Mouse (Mus musculus): ENCODE data around the gene Serpinf1. TPM values are rescaled to one million over a fixed set of nuclear protein-coding genes. Genes with fewer than 3 reads are reported as not detected.
"Not testable (repeated sequence)": the region's sequence is repeated elsewhere in the genome, so short reads cannot be mapped to it uniquely, and the experiment has no call there.

Gene Serpinf1
- total RNA-seq, 2 experiments from 2014 or later, result 25.4 to 26.1 TPM

- peak; percentile 28 to 32 for DNase-seq
- intact Hi-C loops (cut with DNase I), result loop anchor here (5.0 kb wide), 1 partner anchor 56 kb away; no protein-coding TSS in a partner anchor
These were observed 35.7 kb upstream of the Serpinf1 start for GRCm38 (mm10) chr11:75458169-75458568.

- no peak for DNase-seq
- intact Hi-C loops (cut with DNase I), result loop anchor here (5.0 kb wide), 1 partner anchor 54 kb away; no protein-coding TSS in a partner anchor
These were observed 34.0 kb upstream of the Serpinf1 start for GRCm38 (mm10) chr11:75456440-75456871.

GRCm38 (mm10) chr11:75455971-75456370 is 33.5 kb upstream of the Serpinf1 start:
- intact Hi-C loops (cut with DNase I), result loop anchor here (5.0 kb wide), 1 partner anchor 54 kb away; no protein-coding TSS in a partner anchor
- DNase-seq, result not testable (repeated sequence)

- intact Hi-C loops (cut with DNase I), result loop anchor here (5.0 kb wide), 1 partner anchor 53 kb away; no protein-coding TSS in a partner anchor
- peak; percentile 13 to 31 for DNase-seq
These were observed 32.7 kb upstream of the Serpinf1 start for GRCm38 (mm10) chr11:75455041-75455736.

GRCm38 (mm10) chr11:75453991-75454930 is 31.8 kb upstream of the Serpinf1 start, which contains the start of gene Wdr81:
Wdr81 (minus strand) TSS chr11:75454717.
- intact Hi-C loops (cut with DNase I), result loop anchor here (5.0 kb wide), 2 partner anchors 118 to 277 kb away; partner anchors contain the start of gene Ovca2

GRCm38 (mm10) chr11:75452812-75453557 is 30.5 kb upstream of the Serpinf1 start:
- intact Hi-C loops (cut with DNase I), result loop anchor here (5.0 kb wide), 2 partner anchors 119 to 276 kb away; partner anchors contain the start of gene Ovca2
- DNase-seq, result no peak

More at GRCm38 (mm10) chr11:75453991-75454930, 31.8 kb upstream of the Serpinf1 start, which contains the start of gene Wdr81:
- peak; percentile 84 to 91 for DNase-seq

- DNase-seq, result no peak
- intact Hi-C loops (cut with DNase I), result loop anchor here (5.0 kb wide), 2 partner anchors 120 to 275 kb away; partner anchors contain the start of gene Ovca2
These were observed 29.6 kb upstream of the Serpinf1 start for GRCm38 (mm10) chr11:75452081-75452480.

GRCm38 (mm10) chr11:75450936-75451335 is 28.4 kb upstream of the Serpinf1 start:
- no peak for DNase-seq
- intact Hi-C loops (cut with DNase I), result loop anchor here (5.0 kb wide), 2 partner anchors 121 to 274 kb away; partner anchors contain the start of gene Ovca2

- intact Hi-C loops (cut with DNase I), result loop anchor here (5.0 kb wide), 2 partner anchors 122 to 273 kb away; partner anchors contain the start of gene Ovca2
- no peak for DNase-seq
These were observed 27.9 kb upstream of the Serpinf1 start for GRCm38 (mm10) chr11:75450304-75450908.

- intact Hi-C loops (cut with DNase I), result loop anchor here (5.0 kb wide), 2 partner anchors 123 to 272 kb away; partner anchors contain the start of gene Ovca2
These were observed 27.2 kb upstream of the Serpinf1 start for GRCm38 (mm10) chr11:75449695-75450094.

GRCm38 (mm10) chr11:75448575-75448974 is 26.1 kb upstream of the Serpinf1 start:
- DNase-seq, result no peak
- intact Hi-C loops (cut with DNase I), result no loop called here

More at GRCm38 (mm10) chr11:75449695-75450094, 27.2 kb upstream of the Serpinf1 start:
- no peak for DNase-seq

- intact Hi-C loops (cut with DNase I), result no loop called here
- no peak for DNase-seq
These were observed 21.2 kb upstream of the Serpinf1 start for GRCm38 (mm10) chr11:75443711-75444110.

GRCm38 (mm10) chr11:75441601-75442000 is 19.1 kb upstream of the Serpinf1 start:
- intact Hi-C loops (cut with DNase I), result no loop called here
- no peak for DNase-seq

- no peak for DNase-seq
- intact Hi-C loops (cut with DNase I), result no loop called here
These were observed 18.5 kb upstream of the Serpinf1 start for GRCm38 (mm10) chr11:75441034-75441433.

GRCm38 (mm10) chr11:75439951-75440350 is 17.4 kb upstream of the Serpinf1 start:
- intact Hi-C loops (cut with DNase I), result no loop called here
- DNase-seq, result no peak

- intact Hi-C loops (cut with DNase I), result no loop called here
- DNase-seq, result no peak
These were observed 16.9 kb upstream of the Serpinf1 start, which contains the start of gene Serpinf2 for GRCm38 (mm10) chr11:75439363-75439762. Serpinf2 (minus strand) TSS chr11:75439591.

GRCm38 (mm10) chr11:75438804-75439203 is 16.3 kb upstream of the Serpinf1 start:
- intact Hi-C loops (cut with DNase I), result no loop called here
- no peak for DNase-seq

- DNase-seq, result no peak
- intact Hi-C loops (cut with DNase I), result no loop called here
These were observed 15.7 kb upstream of the Serpinf1 start for GRCm38 (mm10) chr11:75438194-75438593.

GRCm38 (mm10) chr11:75434138-75434537 is 11.6 kb upstream of the Serpinf1 start:
- DNase-seq, result no peak
- intact Hi-C loops (cut with DNase I), result no loop called here
